Mouse (Mus musculus) megakaryocyte, embryonic 14.5 days (primary cell): ENCODE data around the gene Islr.

Experiments used
- FLI1 ChIP-seq: IDR thresholded peaks from 2 replicates; pipeline ENCODE4 v1.6.1; 2012; ENCODE audit warnings: low read length, inconsistent platforms, mixed read lengths
- GATA1 ChIP-seq: IDR thresholded peaks from 3 replicates; pipeline ENCODE4 v1.6.1; 2012; ENCODE audit warnings: mixed read lengths, low read length, inconsistent platforms, borderline replicate concordance

- TF ChIP-seq FLI1 = no peak
- no peak for TF ChIP-seq GATA1
These were observed 43.8 kb downstream of the Islr start for GRCm38 (mm10) chr9:58160315-58160714.
